Mouse (Mus musculus) liver, postnatal 0 days (tissue): ENCODE data around the gene Mdga1. TPM values are rescaled to one million over a fixed set of nuclear protein-coding genes. Genes with fewer than 3 reads are reported as not detected.

Experiments used
- ATAC-seq: fragments of 200-750 bp; cut with Nextera tagmentation; 2 replicates; pipeline ENCODE4 v1.8.0; 2017; ENCODE audit warnings: mild to moderate bottlenecking, moderate library complexity
- DNase-seq: peaks from one replicate; pipeline ENCODE4 v3.0.0-alpha.2; 2016
- H3K27ac ChIP-seq: fragments of 300-500 bp; sonication (generic); 2 replicates; pipeline ENCODE4 v1.5.1; 2014; ENCODE audit warnings: antibody characterized with exemption, moderate library complexity, mild to moderate bottlenecking, low read depth
- H3K27me3 ChIP-seq: fragments of 300-500 bp; sonication (generic); 2 replicates; pipeline ENCODE4 v1.6.1; 2014; ENCODE audit warnings: low read length, control low read depth, mixed read lengths; ENCODE audit not compliant: insufficient read depth
- H3K36me3 ChIP-seq: fragments of 300-500 bp; sonication (generic); replicated peaks from 2 replicates; pipeline ENCODE4 v1.6.1; 2014; ENCODE audit warnings: mild to moderate bottlenecking, control low read depth, low read length, moderate library complexity, mixed read lengths; ENCODE audit not compliant: insufficient read depth
- H3K4me1 ChIP-seq: fragments of 300-500 bp; sonication (generic); 2 replicates; pipeline ENCODE4 v1.6.1; 2014; ENCODE audit warnings: antibody characterized with exemption, mild to moderate bottlenecking, control low read depth; ENCODE audit not compliant: insufficient read depth
- H3K4me2 ChIP-seq: fragments of 300-500 bp; sonication (generic); 2 replicates; pipeline ENCODE4 v1.6.1; 2014; ENCODE audit warnings: low read depth, mild to moderate bottlenecking, low read length, moderate library complexity, mixed read lengths
- H3K4me3 ChIP-seq: fragments of 300-500 bp; sonication (generic); 2 replicates; pipeline ENCODE4 v1.5.1; 2014; ENCODE audit warnings: low read depth, low read length
- H3K9ac ChIP-seq: fragments of 300-500 bp; sonication (generic); replicated peaks from 2 replicates; pipeline ENCODE4 v1.6.1; 2014; ENCODE audit warnings: mild to moderate bottlenecking, moderate library complexity
- H3K9me3 ChIP-seq: fragments of 300-500 bp; sonication (generic); 2 replicates; pipeline ENCODE4 v1.6.1; 2016; ENCODE audit warnings: mild to moderate bottlenecking, control low read depth, low read length, mixed read lengths
- CTCF ChIP-seq: sonication (generic); IDR thresholded peaks from 2 replicates; pipeline ENCODE4 v1.5.1; 2016; ENCODE audit warnings: antibody characterized with exemption, low read depth
- EP300 ChIP-seq: IDR thresholded peaks from 2 replicates; pipeline ENCODE4 v1.6.1; 2016; ENCODE audit warnings: antibody characterized with exemption, low read depth, mild to moderate bottlenecking
- WGBS: fragments of 180-500 bp; shearing (Covaris S2); extraction: QIAGEN DNeasy Blood & Tissue Kit; methylation state at CpG from one replicate; pipeline ENCODE4 v1.1.7; 2014; ENCODE audit not compliant: insufficient replicate concordance; 5-methylcytosine and 5-hydroxymethylcytosine counted together
- polyA plus RNA-seq: library from polyadenylated mRNA; unstranded; fragments of >200 nt; fragmentation: Nextera tagmentation; extraction: Ambion mirVana; gene quantifications from 2 replicates; pipeline ENCODE4 v1.2.1, GENCODE M21; 2015

Gene Mdga1
- polyA plus RNA-seq, 1 experiment from 2014 or later, result 2.0 TPM

DNA sequence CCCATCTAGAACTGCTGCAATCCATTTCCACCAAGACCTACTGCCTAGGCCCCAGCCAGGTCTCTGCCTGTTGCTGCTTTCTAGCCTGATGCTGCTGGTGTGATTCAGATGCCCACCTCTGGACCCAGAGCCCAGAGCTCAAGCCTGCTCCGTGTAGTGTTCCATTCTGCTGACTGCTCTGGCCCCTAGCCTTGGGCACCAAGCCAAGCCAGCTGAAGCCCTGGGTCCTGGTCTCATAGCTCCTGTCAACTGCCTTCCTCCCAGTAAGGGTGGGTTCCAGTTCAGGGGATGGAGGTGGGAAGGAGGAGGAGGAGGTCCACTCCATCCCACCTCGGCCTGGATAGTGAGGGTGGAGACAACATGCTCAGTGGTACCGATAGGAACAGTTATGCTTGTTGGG lies 150.3 kb downstream of the Mdga1 start:
- no peak overlapping the region for H3K9ac ChIP-seq
- H3K4me1 ChIP-seq, result no peaks in the 10 kb centered on the region
- TF ChIP-seq EP300 (no peak), CTCF (no peak)
- no peaks in the 10 kb centered on the region for H3K36me3 ChIP-seq
- WGBS, result 77% methylated on average over 3 of the region's 3 CpGs
- DNase-seq, result no peak
- no peak overlapping the region for H3K27ac ChIP-seq
- H3K4me3 ChIP-seq, result no peak overlapping the region
- ATAC-seq, result no peak
- H3K9me3 ChIP-seq, result no peaks in the 10 kb centered on the region
- H3K27me3 ChIP-seq, result no peaks in the 10 kb centered on the region
- H3K4me2 ChIP-seq, result no peak overlapping the region

DNA sequence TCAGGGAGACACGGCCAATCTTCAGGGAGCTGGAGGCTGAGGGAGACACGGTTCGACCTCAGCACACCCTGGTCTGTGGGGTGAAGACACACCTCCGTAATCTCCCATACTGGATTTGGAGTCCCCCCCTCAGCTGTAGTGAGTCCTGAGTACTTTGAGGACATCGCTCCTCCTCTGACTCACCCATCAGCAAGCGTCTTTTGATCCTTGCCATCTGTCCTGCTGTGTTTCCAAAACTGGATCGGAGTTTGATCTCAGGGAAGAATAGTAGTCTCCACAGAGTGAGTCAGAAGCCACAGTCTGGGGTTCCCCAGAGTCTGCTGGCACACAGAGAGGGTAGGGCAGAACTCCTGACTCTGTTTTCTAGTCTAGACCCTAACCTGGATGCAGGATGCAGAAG lies 150.9 kb downstream of the Mdga1 start:
- no peak overlapping the region for H3K27ac ChIP-seq
- DNase-seq, result no peak
- no peak overlapping the region for H3K4me2 ChIP-seq
- no peaks in the 10 kb centered on the region for H3K36me3 ChIP-seq
- no peaks in the 10 kb centered on the region for H3K27me3 ChIP-seq
- no peaks in the 10 kb centered on the region for H3K4me1 ChIP-seq
- no peak overlapping the region for H3K9ac ChIP-seq
- H3K9me3 ChIP-seq, result no peaks in the 10 kb centered on the region
- ATAC-seq, result no peak
- H3K4me3 ChIP-seq, result no peak overlapping the region
- TF ChIP-seq EP300 (no peak), CTCF (no peak)
- WGBS, result 84% methylated on average over 7 of the region's 7 CpGs

DNA sequence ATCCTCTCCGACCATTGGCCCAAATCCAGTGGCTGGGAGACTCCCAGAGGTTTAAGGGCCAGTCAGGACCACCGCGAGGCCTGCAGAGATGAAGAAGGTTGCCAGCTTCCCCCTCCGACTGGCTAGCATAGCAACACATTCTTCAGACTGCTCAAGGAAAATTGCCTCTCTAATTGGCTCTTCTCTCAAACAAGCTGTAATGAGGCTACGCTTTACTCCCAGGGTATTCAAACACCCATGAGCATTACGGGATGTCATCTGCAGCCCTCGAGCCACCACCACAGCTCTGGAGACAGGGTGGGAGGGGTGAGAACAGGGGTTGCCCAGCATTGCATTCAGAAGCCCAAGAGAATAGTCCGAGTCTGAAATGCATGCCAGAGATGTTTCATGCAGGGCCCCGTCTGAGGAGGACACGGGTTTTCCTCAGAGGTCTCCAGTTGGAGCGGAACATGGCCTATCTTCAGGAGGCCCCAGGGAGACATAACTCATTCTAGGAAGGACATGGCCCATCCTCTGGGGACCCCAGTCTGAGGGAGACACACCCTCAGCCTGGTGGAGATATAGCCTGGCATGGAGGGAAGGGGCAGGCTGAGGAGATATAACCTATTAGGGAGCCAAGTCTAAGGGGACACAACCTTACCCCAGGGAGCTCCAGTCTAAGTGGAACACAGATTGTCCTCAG lies 151.5 kb downstream of the Mdga1 start:
- Histone ChIP-seq H3K4me3 (no peak overlapping the region), H3K9ac (no peak overlapping the region), H3K27ac (no peak overlapping the region), H3K4me2 (no peak overlapping the region), H3K27me3 (no peaks in the 10 kb centered on the region), H3K36me3 (no peaks in the 10 kb centered on the region), H3K4me1 (no peaks in the 10 kb centered on the region), H3K9me3 (no peaks in the 10 kb centered on the region)
- WGBS, result 74% methylated on average over 11 of the region's 11 CpGs
- DNase-seq (no peak), ATAC-seq (no peak)
- no peak for TF ChIP-seq EP300
- no peak for TF ChIP-seq CTCF

DNA sequence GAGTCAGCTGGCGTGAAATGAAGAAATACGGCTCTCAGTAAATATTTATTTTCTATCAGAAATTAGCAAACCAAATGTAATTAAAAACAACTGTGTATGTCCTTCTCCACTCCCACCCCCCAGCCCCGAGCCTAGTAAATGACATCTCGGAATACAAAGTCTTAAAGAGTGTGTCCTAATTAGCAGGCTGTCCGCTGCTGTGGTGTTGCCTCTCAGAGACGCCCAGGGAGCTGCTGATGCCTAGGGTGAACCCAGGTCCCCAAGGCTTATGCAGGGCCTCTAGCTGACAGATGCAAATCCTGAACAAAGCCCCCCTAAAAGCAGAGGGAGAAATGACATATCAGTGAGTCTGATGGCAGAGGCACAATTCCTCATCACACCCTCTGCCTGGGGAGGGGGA lies 155.1 kb downstream of the Mdga1 start:
- no peaks in the 10 kb centered on the region for H3K4me1 ChIP-seq
- peaks cover 3% of the 10 kb centered on the region; the same call in 1 of the 2 replicates for H3K27me3 ChIP-seq
- no peak overlapping the region for H3K4me3 ChIP-seq
- H3K4me2 ChIP-seq, result no peak overlapping the region
- DNase-seq (no peak), ATAC-seq (no peak)
- TF ChIP-seq CTCF, result no peak
- no peak for TF ChIP-seq EP300
- WGBS, result 62% methylated on average over 6 of the region's 6 CpGs
- H3K9me3 ChIP-seq, result no peaks in the 10 kb centered on the region
- H3K27ac ChIP-seq, result no peak overlapping the region
- no peaks in the 10 kb centered on the region for H3K36me3 ChIP-seq
- no peak overlapping the region for H3K9ac ChIP-seq

DNA sequence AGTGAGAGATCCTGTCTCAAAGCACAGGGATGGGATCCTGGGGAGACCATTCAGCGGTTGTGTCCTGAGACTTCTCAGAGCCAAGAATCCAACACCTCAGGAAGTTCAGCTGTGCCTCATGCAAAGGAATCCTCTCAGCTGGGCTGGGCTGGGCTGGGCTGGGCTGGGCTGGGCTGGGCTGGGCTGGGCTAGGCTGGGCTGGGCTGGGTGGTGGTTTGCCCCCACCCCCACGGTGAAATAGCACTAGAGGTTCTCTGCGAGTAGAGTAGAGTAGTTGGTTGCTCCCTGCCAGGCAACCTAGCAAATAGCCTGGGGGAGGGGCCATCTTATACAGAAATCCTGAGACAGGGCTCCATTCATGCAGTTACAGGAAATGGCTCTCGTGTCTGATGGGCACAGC lies 156.6 kb downstream of the Mdga1 start:
- H3K4me1 ChIP-seq, result no peaks in the 10 kb centered on the region
- DNase-seq (no peak), ATAC-seq (no peak)
- TF ChIP-seq CTCF, result no peak
- H3K4me3 ChIP-seq, result no peak overlapping the region
- 18% methylated on average over 4 of the region's 4 CpGs for WGBS
- peaks cover 3% of the 10 kb centered on the region; the same call in 1 of the 2 replicates for H3K27me3 ChIP-seq
- H3K9me3 ChIP-seq, result no peaks in the 10 kb centered on the region
- no peak overlapping the region for H3K9ac ChIP-seq
- H3K27ac ChIP-seq, result no peak overlapping the region
- no peak overlapping the region for H3K4me2 ChIP-seq
- H3K36me3 ChIP-seq, result no peaks in the 10 kb centered on the region

DNA sequence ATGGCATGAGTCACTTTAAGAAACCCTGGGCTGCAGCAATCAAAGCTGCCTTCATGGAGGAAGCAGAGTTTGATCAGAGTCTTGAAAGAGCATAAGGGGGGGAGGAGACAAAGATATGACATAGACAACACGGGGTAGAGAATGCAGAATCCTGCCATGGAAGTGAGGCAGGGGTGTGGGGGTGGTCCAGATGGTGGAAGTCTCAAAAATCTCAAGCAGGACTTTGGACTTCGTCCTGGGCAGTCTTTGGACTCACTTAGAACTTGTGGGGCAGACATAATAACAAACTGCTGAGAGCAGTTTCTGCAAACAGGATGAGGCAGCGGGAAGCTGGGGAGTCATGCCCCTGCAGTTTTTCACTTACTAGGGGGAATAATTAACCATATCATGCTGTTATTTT lies 166.3 kb downstream of the Mdga1 start:
- no peaks in the 10 kb centered on the region for H3K4me1 ChIP-seq
- 65% methylated on average over 3 of the region's 3 CpGs for WGBS
- H3K4me3 ChIP-seq, result no peak overlapping the region
- TF ChIP-seq CTCF (no peak), EP300 (no peak)
- H3K9ac ChIP-seq, result no peak overlapping the region
- H3K27ac ChIP-seq, result no peak overlapping the region
- no peak for ATAC-seq
- H3K36me3 ChIP-seq, result no peaks in the 10 kb centered on the region
- H3K27me3 ChIP-seq, result no peaks in the 10 kb centered on the region
- H3K9me3 ChIP-seq, result no peaks in the 10 kb centered on the region
- no peak for DNase-seq
- no peak overlapping the region for H3K4me2 ChIP-seq
